Mouse (Mus musculus): ENCODE measurements around the gene Zfp597.

GRCm38 (mm10) chr16:3839157-3839885, 45.0 kb downstream of the Zfp597 start:
- TF ChIP-seq CTCF (IDR thresholded peaks at IDR 0.05; ENCODE audit: low read depth) (peak; percentile 53), EP300 (IDR thresholded peaks at IDR 0.05; ENCODE audit: low read depth) (no peak)

Data from liver, embryonic 14.5 days (tissue).